Mouse (Mus musculus) gonadal fat pad, adult 2 months (tissue): Measurements from ENCODE around the gene Cep170b. TPM values are rescaled to one million over a fixed set of nuclear protein-coding genes. Genes with fewer than 3 reads are reported as not detected.

Source experiments
- DNase-seq: peaks from one replicate; pipeline ENCODE4 v3.0.0-alpha.2; 2012; ENCODE audit warnings: low read depth
- polyA plus RNA-seq: library from polyadenylated mRNA; depleted of rRNA; stranded (reverse); fragments of >200 nt; gene quantifications from 2 replicates; pipeline ENCODE4 v1.2.3, GENCODE M21; 2012

Cep170b gene
- polyA plus RNA-seq, 1 experiment: 35.5 TPM

- no peak for DNase-seq
These were observed 17.6 kb upstream of the Cep170b start for GRCm38 (mm10) chr12:112702374-112703320.

DNA sequence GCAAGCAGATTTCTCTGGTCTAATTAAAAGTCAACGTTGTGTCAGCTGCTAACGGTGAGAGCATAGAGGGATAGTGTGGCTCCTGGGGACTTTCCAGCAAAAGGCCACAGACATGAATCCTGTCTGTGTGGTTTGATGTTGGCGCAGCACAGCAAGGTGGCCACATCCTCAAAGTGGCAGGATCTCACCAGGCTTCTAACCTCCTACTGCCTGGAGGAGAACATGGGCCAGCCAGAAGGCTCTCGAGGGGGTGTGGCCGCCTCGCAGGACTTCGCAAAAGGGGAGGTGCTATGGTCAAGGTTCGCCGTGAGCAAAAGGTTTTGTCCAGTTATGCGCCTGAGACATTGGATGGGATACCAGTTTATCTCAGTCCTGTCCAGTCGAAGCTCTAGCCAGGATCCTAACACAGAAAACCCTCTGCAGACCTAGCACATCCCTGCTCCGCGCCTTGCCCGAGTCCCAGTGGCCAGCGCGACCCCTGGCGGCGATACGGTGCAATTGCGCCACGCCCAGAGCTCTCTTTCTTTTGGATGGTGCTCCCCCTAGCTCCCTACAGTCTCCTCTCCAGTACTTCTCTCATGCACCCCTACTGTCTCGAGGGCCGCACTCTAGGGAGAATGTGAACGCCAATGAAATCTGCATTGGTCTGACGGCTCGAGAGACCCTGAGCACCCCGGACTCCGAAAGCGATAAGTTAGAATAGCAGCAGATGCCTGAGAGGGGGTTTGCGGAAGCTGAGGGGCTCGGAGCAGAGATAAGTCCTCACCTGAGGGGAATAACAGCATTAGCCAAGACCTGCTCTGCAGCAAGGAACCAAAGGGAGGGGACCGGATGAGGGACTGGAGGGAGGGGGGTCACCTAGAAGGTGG, 13.3 kb upstream of the Cep170b start:
- DNase-seq: no peak

DNA sequence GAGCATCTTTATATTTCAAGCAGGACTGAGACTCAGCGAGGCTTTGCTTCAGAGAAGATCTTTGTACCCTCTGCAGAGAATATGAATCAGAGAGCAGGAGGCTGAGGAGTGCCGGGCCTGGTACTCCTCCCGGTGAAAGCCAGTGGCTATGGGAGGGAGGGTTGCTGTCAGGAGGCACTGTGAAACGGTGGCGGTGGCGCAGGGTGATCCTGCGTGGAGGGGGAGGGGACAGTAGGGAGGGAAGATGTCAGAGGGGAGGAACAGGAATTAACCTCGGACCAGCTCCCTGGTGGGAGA, 12.7 kb upstream of the Cep170b start:
- no peak for DNase-seq

DNA sequence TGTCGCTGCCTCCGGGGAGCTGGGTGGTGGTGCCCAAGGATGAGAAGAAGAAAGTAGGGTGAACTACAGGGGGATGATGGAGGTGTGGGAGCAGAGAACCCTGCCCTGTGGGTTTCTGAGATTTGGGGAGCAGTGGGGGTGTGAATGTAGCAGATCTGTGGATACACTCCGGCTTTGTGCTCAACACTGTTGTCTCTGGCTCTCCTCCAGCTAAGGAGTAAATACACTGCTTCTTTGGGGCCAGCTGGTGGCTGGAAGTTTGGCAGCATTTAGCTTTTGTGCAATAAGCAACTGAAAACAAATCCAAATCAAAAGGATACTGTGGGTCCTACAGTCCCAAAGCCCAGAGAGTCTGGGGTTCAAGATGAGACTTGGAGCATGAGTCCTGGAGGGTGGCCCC, 6.3 kb upstream of the Cep170b start:
- no peak for DNase-seq

DNA sequence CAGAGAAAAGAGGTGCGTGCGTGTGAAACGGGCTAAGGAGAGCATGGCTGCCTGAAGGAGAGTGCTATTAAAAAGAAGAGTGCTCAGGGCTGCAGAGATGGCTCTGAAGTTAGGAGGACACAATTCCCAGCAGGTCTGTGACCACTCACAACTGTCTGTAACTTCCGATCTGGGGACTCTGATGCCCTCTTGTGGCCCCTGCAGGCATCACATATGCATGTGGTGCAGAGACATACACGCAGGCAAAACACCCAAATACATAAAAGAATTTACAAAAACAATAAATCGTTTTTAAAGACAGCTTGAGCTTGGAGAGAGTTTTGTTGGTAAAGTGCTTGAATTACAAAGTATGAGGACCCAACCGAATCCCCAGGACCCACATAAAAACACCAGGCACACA, 3.1 kb upstream of the Cep170b start:
- DNase-seq: no peak

DNA sequence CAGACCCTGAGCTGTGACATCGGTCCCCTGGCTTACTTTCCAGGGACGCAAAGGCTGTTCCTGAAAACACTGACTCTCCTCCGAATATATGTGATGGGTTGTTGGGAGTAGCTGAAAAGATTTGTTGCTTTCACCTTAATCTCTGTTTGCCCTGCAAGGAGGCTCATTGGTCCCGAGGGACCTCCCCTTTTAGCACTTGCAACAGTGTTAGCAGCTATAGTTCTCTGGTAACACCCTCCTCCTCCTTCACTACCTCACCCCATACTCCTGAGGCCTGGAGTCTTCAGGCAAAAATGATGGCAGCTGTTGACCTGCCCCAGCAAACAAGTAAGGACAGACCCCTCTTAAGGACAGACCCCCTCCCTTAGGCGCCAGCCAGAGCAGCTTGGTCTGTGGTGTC, 1.3 kb upstream of the Cep170b start:
- no peak for DNase-seq

GRCm38 (mm10) chr12:112720890-112721423, 702 bp downstream of the Cep170b start:
- DNase-seq: no peak

GRCm38 (mm10) chr12:112721424-112722239, 1.4 kb downstream of the Cep170b start:
- no peak for DNase-seq

DNA sequence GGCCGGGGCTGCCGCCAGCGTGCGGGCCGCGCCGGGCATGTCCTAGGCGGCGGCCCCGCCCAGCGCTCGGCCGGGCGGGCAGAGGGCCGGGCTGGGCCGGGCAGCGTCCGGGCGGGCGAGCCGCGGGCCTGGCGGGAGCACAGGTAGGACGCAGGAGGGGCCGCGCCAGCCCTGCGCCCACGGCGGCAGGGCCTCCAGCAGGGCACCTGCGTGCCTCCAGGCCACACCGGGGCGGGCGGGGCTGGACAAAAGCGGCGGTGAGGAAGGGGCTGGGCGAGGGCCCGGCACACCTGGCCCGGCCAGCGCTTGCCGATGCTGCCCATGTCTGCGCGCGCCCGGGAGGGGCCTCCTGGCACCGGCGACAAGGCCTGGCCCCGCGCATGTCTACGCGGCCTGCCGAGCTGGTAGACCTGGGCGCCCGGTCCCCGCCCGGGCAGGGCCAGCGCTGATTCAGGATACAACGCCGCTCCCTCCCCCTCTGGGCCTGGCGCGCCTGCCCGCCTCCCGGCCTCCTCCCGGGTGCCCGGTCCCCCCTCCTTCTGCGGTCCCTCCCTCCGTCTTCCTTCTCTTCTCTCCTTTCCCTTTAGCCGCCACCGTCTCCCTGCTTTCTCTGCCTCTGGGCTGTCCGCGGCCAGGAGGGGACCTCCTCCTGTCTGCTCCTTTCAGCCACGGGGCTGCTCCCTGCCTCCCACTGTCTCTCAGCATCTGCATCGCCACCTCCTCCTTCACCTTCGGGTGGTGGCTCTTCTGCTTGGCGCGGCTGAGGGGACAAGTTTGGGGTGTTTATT, 2.2 kb downstream of the Cep170b start:
- no peak for DNase-seq

DNA sequence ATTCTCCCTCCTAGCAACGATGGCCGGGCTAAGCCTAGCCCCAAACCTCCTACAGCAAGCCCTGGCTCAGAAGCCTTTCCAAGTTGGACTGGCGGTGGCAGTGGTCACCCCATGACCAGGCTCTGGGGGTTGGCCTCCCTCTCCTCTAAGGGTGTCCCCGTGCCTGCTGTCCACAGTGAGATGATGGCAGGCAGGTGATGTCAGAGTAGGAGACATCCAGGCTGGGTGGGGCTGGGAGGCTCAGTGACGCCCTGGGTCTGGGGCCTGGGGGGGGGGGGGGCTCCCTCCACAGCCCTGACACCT, 2.7 kb downstream of the Cep170b start:
- no peak for DNase-seq

GRCm38 (mm10) chr12:112723445-112723844, 3.2 kb downstream of the Cep170b start:
- no peak for DNase-seq

DNA sequence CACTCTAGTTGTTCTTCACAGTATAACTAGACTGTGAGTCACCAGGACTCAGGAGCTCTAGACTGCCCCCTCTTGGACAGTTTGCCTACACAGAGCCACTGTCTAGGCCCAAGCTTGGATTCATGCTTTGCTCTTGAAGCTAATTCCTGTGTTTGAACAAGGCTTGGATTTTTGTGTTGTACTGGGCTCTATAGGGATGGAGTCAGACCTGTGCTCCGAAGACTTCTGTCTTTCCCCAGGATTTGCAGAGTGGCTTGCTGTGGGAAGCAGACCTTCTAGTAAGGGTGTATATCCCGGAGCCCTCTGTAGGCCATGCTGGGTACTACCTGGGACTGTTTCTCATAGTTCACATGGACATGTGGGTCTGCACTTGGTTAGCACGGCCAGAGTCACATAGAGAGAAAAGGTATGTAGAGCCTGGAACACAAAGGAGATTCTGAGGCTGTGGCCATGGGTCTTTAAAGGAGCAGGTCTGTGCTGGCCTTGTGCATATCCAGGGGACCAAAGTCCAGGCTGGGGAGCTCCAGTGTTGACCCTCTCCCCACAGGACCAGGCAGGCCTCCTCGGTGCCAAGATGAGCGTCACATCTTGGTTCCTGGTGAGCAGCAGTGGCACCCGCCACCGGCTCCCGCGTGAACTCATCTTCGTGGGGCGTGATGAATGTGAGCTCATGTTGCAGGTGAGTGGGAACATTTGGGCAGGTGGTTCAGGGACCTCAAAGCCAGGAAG, 4.0 kb downstream of the Cep170b start:
- DNase-seq: no peak

- DNase-seq: no peak
These were observed 7.5 kb downstream of the Cep170b start for GRCm38 (mm10) chr12:112727801-112728200.

DNA sequence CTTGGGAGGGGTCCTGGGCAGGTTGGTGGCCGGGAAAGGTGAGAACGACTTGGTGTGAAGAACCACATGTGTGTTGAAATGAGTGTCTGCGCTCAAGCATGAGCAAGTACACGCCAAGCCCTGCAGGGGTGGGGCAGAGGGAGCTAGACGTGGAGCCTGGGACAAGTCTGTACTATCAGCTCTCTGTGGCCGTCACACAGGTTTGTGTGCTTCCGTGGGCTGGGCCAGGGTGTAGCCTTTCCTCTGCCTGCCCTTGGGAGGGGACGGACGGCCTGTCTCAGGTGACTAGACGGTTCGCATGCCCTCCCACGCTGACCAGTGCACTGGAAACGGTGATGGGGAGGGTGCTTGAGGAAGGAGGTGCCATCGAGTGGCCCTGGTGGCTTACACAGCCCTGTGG, 10.6 kb downstream of the Cep170b start:
- no peak for DNase-seq

DNA sequence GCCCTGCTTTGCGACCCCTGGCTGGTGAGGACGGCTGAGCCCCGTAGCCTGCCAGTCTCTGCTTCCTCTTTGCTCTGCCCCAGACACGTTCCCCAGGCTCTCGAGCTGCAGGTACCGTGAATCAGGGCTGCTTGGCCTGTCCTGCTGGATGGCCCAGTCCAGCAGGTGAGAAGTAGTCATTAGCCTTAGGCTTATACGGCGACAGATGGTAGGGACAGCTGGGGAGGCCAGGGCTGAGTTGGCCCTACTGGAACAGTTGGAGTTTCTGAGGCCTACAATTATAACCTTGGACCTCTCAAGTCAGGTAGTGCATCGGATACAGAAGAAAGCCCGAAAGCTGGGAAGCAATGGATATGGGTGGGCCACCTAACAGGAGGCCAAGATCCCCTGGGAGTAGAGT, 12.3 kb downstream of the Cep170b start:
- no peak for DNase-seq

DNA sequence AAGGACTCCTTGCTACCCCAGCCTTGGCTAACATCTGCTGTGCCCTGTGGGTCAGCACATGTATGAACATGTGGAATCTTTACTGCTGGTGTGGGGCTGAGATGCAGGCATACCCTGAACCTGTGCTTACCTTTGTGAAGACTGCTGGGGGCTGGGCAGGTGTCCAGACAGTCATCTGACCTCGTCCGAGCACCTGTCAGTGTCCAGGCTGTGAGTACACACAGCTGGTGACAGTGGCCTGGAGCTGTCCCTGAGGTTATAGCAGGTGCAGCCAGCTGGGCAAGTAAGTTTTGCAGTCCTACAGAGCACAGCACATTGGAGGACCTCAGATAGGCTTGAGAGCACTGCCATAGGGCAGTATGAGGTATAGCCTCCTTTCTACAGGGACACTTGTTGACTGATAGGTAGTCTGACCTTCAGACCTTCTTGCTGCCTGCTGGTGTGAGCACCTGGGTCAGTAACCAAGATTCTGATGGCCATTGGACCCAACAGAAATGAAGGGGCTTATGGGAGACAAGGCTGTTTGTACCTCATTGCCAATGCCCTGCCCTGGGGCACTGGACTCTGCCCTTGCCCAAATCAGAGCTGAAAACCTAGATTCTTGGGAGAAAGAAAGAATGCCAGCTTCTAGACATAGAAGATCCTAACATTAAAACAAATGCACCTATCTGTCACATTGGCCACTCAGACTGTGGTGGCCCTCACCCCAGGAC, 14.0 kb downstream of the Cep170b start:
- no peak for DNase-seq

- no peak for DNase-seq
These were observed 14.8 kb downstream of the Cep170b start for GRCm38 (mm10) chr12:112734881-112735655.

- DNase-seq: no peak
These were observed 15.8 kb downstream of the Cep170b start for GRCm38 (mm10) chr12:112735896-112736635.

GRCm38 (mm10) chr12:112736636-112736925, 16.3 kb downstream of the Cep170b start:
- DNase-seq: no peak
